Mouse (Mus musculus) heart, adult 2 months (tissue): ENCODE results near the gene Rpl13a. TPM values are rescaled to one million over a fixed set of nuclear protein-coding genes. Genes with fewer than 3 reads are reported as not detected.
"Not testable (repeated sequence)": the region's sequence is repeated elsewhere in the genome, so short reads cannot be mapped to it uniquely, and the experiment has no call there.

Source experiments
- DNase-seq, 2 experiments: peaks; one replicate each; pipeline ENCODE4 v3.0.0; 2021
- H3K27ac ChIP-seq: fragments of 200-600 bp; 2 replicates; pipeline ENCODE4 v1.8.1; 2022
- H3K27me3 ChIP-seq: fragments of 200-500 bp; 2 replicates; pipeline ENCODE4 v1.6.1; 2012; ENCODE audit warnings: mild to moderate bottlenecking, low read length, inconsistent platforms, mixed read lengths; ENCODE audit not compliant: control insufficient read depth, insufficient read depth
- H3K36me3 ChIP-seq: fragments of 200-500 bp; 2 replicates; pipeline ENCODE4 v1.6.1; 2012; ENCODE audit warnings: low read length, inconsistent platforms; ENCODE audit not compliant: control insufficient read depth, insufficient read depth
- H3K4me1 ChIP-seq: fragments of 200-500 bp; 2 replicates; pipeline ENCODE4 v1.6.1; 2011; ENCODE audit warnings: low read length; ENCODE audit not compliant: control insufficient read depth, insufficient read depth
- H3K4me3 ChIP-seq: fragments of 200-600 bp; 2 replicates; pipeline ENCODE4 v1.8.1; 2022
- H3K79me2 ChIP-seq: fragments of 200-500 bp; replicated peaks from 2 replicates; pipeline ENCODE4 v1.6.1; 2012; ENCODE audit warnings: mild to moderate bottlenecking, inconsistent platforms, low read length, moderate library complexity, mixed read lengths; ENCODE audit not compliant: control insufficient read depth, insufficient read depth
- H3K9ac ChIP-seq: fragments of 200-500 bp; 2 replicates; pipeline ENCODE4 v1.6.1; 2012; ENCODE audit warnings: low read depth, mild to moderate bottlenecking, control low read depth, inconsistent platforms, low read length, mixed read lengths
- CTCF ChIP-seq: fragments of 200-600 bp; IDR thresholded peaks from 2 replicates; pipeline ENCODE4 v1.8.1; 2022; ENCODE audit warnings: antibody characterized with exemption, mild to moderate bottlenecking, moderate library complexity
- EP300 ChIP-seq: fragments of 200-500 bp; IDR thresholded peaks from 2 replicates; pipeline ENCODE4 v1.6.1; 2011; ENCODE audit warnings: low read depth, low read length, control low read depth; ENCODE audit not compliant: insufficient read depth
- POLR2A ChIP-seq: fragments of 200-500 bp; IDR thresholded peaks from 2 replicates; pipeline ENCODE4 v1.6.1; 2011; ENCODE audit warnings: mild to moderate bottlenecking, low read depth, low read length, control low read depth; ENCODE audit not compliant: insufficient read depth
- WGBS: fragments of 180-500 bp; shearing (Covaris S2); methylation state at CpG from one replicate; pipeline ENCODE4 v1.1.7; 2018; 5-methylcytosine and 5-hydroxymethylcytosine counted together
- intact Hi-C: fragments of 180-260 bp; cut with DNase I; formaldehyde crosslinking; loops from one replicate; pipeline ENCODE4 v1.15.1; 2025
- polyA plus RNA-seq: library from polyadenylated mRNA; depleted of rRNA; stranded (reverse); fragments of >200 nt; gene quantifications from 2 replicates; pipeline ENCODE4 v1.2.3, GENCODE M21; 2012
- total RNA-seq, 2 experiments: library from RNA; stranded (reverse); gene quantifications; 2 replicates each; pipeline ENCODE4 v1.2.3; 2021

Rpl13a gene
- total and polyA plus RNA-seq, 3 experiments: 561 to 915 (median 659) TPM

- H3K4me1 ChIP-seq: no peaks in the 10 kb centered on the region
- H3K9ac ChIP-seq: no peak overlapping the region
- H3K4me3 ChIP-seq: no peak overlapping the region
- no peak overlapping the region for H3K27ac ChIP-seq
- no peaks in the 10 kb centered on the region for H3K36me3 ChIP-seq
- H3K79me2 ChIP-seq: no peaks in the 10 kb centered on the region
- TF ChIP-seq EP300 (no peak), CTCF (no peak), POLR2A (no peak)
- intact Hi-C loops: no loop called here
- WGBS: 79% methylated on average over 2 of the region's 2 CpGs
- DNase-seq: no peak
- H3K27me3 ChIP-seq: no peaks in the 10 kb centered on the region
These were observed 16.6 kb downstream of the Rpl13a start for GRCm38 (mm10) chr7:45111940-45112339.

DNA sequence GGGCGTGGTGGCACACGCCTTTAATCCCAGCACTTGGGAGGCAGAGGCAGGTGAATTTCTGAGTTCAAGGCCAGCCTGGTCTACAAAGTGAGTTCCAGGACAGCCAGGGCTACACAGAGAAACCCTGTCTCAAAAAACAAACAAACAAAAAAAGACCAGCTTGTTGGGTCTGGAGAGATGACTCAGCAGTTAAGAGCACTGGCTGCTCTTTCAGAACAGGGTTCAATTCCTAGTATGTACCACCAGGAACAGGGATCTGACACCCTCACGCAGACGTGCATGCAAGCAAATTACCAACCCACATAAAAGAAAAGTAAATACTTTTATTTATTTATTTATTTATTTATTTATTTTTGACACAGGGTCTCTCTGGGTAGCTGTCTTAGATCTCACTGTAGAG lies 18.5 kb downstream of the Rpl13a start:
- DNase-seq, H3K36me3 ChIP-seq, H3K4me3 ChIP-seq, H3K27me3 ChIP-seq, H3K27ac ChIP-seq, H3K4me1 ChIP-seq, H3K79me2 ChIP-seq, intact Hi-C loops, H3K9ac ChIP-seq: not testable (repeated sequence)
- WGBS: 92% methylated on average over 4 of the region's 4 CpGs

- Histone ChIP-seq H3K27me3 (no peaks in the 10 kb centered on the region), H3K4me1 (peaks cover 12% of the 10 kb centered on the region), H3K36me3 (0 out of 2 replicates have a peak, but pooled peaks cover 4% of the 10 kb centered on the region), H3K79me2 (peaks cover 2% of the 10 kb centered on the region), H3K9ac (no peak overlapping the region), H3K27ac (no peak overlapping the region), H3K4me3 (no peak overlapping the region)
- intact Hi-C loops: no loop called here
- TF ChIP-seq EP300 (no peak), CTCF (no peak), POLR2A (no peak)
- WGBS: 61% methylated on average over 5 of the region's 5 CpGs
- DNase-seq: no peak
These were observed 21.4 kb downstream of the Rpl13a start for GRCm38 (mm10) chr7:45107052-45107645.

DNA sequence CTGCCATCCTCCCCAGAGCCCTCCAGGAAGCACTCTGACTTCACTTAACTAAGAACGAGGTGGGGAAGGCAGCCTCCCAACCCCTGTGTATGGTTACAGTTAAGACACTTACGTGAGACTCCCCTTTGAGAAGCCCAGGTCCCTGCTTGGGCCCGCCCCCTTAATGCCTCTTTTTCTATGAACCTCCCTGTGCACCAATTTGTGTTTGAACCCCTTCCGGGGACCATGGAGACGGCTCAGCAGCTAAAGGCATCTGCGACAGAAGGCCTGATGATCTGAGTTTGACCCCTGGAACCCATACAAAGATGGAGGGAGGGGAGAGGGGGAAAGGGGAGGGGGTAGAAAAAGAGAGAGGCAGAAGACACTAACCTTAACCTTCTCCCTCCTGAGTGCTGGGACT lies 22.1 kb downstream of the Rpl13a start:
- TF ChIP-seq EP300: no peak
- TF ChIP-seq CTCF: no peak
- no peak for TF ChIP-seq POLR2A
- 78% methylated on average over 6 of the region's 6 CpGs for WGBS
- 0 out of 2 replicates have a peak, but pooled peaks cover 4% of the 10 kb centered on the region for H3K36me3 ChIP-seq
- H3K9ac ChIP-seq: no peak overlapping the region
- peaks cover 2% of the 10 kb centered on the region for H3K79me2 ChIP-seq
- H3K4me3 ChIP-seq: no peak overlapping the region
- intact Hi-C loops: no loop called here
- no peaks in the 10 kb centered on the region for H3K27me3 ChIP-seq
- no peak for DNase-seq
- H3K27ac ChIP-seq: no peak overlapping the region
- peaks cover 14% of the 10 kb centered on the region for H3K4me1 ChIP-seq

DNA sequence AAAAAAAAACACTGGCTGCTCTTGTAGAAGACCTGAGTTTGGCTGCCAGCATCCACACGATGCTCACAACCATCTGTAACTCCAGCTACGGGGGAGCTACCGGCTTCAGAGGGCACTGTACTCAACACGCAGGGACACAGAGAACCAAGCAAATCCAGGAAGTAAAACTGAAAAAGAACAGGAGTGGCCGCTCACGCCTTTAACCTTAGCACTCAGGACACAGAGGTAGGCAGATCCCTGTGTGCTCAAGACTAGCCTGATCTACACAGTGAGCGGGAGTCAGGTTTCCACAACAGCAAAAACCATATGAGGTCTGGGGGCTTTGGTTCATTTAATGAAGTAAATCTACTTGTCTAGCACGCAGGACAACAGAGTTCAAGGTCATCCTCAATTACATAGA lies 23.1 kb downstream of the Rpl13a start:
- Histone ChIP-seq H3K9ac (no peak overlapping the region), H3K79me2 (peaks cover 2% of the 10 kb centered on the region), H3K27me3 (no peaks in the 10 kb centered on the region), H3K27ac (no peak overlapping the region), H3K36me3 (0 out of 2 replicates have a peak, but pooled peaks cover 4% of the 10 kb centered on the region), H3K4me1 (peaks cover 16% of the 10 kb centered on the region), H3K4me3 (no peak overlapping the region)
- intact Hi-C loops: no loop called here
- 82% methylated on average over 8 of the region's 8 CpGs for WGBS
- DNase-seq: no peak
- TF ChIP-seq EP300: no peak
- TF ChIP-seq CTCF: no peak
- no peak for TF ChIP-seq POLR2A

DNA sequence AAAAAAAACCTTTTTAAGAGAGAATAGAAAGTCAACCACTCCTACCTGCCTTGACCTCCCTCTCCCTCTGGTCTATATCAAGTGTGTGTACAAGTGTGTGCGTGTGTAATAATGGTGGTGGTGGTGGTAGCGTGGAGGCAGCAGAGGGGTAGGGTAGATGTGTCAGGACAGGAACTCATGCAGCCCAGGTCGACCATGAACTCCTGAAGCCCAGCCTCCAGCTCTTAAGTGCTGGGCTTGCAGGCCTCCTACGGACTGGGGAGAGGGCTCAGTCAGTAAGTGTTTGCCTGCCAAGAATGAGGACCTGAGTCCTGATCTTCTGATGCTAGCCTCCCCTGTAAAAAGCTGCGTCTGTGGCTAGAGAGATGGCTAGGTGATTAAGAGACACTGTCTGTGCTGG lies 23.6 kb downstream of the Rpl13a start:
- Histone ChIP-seq H3K9ac (no peak overlapping the region), H3K27ac (no peak overlapping the region), H3K36me3 (0 out of 2 replicates have a peak, but pooled peaks cover 4% of the 10 kb centered on the region), H3K79me2 (peaks cover 2% of the 10 kb centered on the region), H3K4me1 (peaks cover 16% of the 10 kb centered on the region), H3K4me3 (no peak overlapping the region), H3K27me3 (no peaks in the 10 kb centered on the region)
- no peak for TF ChIP-seq CTCF
- TF ChIP-seq POLR2A: no peak
- TF ChIP-seq EP300: no peak
- WGBS: 80% methylated on average over 5 of the region's 5 CpGs
- DNase-seq: no peak
- intact Hi-C loops: no loop called here
